Mouse (Mus musculus) midbrain, embryonic 11.5 days (tissue): Measurements from ENCODE around the gene Adat1. TPM values are rescaled to one million over a fixed set of nuclear protein-coding genes. Genes with fewer than 3 reads are reported as not detected.

Experiments
- ATAC-seq: fragments of 200-750 bp; cut with Nextera tagmentation; 2 replicates; pipeline ENCODE4 v1.8.0; 2017; ENCODE audit warnings: moderate TSS enrichment, moderate library complexity; ENCODE audit not compliant: low FRiP score
- DNase-seq: peaks from one replicate; pipeline ENCODE4 v3.0.0; 2015; ENCODE audit warnings: low spot score; ENCODE audit errors: missing footprints
- H3K27ac ChIP-seq: fragments of 300-500 bp; sonication (generic); 2 replicates; pipeline ENCODE4 v1.5.1; 2014; ENCODE audit warnings: low read depth, low read length
- H3K27me3 ChIP-seq: fragments of 300-500 bp; sonication (generic); 2 replicates; pipeline ENCODE4 v1.6.1; 2014; ENCODE audit warnings: mild to moderate bottlenecking, low read length, moderate library complexity, mixed read lengths; ENCODE audit not compliant: control insufficient read depth, insufficient read depth
- H3K36me3 ChIP-seq: fragments of 300-500 bp; sonication (generic); 2 replicates; pipeline ENCODE4 v1.6.1; 2014; ENCODE audit warnings: mild to moderate bottlenecking, low read length, moderate library complexity, mixed read lengths; ENCODE audit not compliant: control insufficient read depth, insufficient read depth
- H3K4me1 ChIP-seq: fragments of 300-500 bp; sonication (generic); 2 replicates; pipeline ENCODE4 v1.6.1; 2014; ENCODE audit warnings: low read length; ENCODE audit not compliant: control insufficient read depth, insufficient read depth
- H3K4me2 ChIP-seq: fragments of 300-500 bp; sonication (generic); 2 replicates; pipeline ENCODE4 v1.6.1; 2014; ENCODE audit warnings: mild to moderate bottlenecking, moderate library complexity
- H3K4me3 ChIP-seq: fragments of 300-500 bp; sonication (generic); 2 replicates; pipeline ENCODE4 v1.5.1; 2014; ENCODE audit warnings: low read depth, low read length
- H3K9ac ChIP-seq: fragments of 300-500 bp; sonication (generic); 2 replicates; pipeline ENCODE4 v1.6.1; 2014; ENCODE audit warnings: low read length
- H3K9me3 ChIP-seq: fragments of 300-500 bp; sonication (generic); 2 replicates; pipeline ENCODE4 v1.6.1; 2016; ENCODE audit warnings: low read length; ENCODE audit not compliant: control insufficient read depth
- WGBS: fragments of 180-500 bp; shearing (Covaris S2); extraction: QIAGEN DNeasy Blood & Tissue Kit; methylation state at CpG from one replicate; pipeline ENCODE4 v1.1.7; 2014; 5-methylcytosine and 5-hydroxymethylcytosine counted together
- polyA plus RNA-seq: library from polyadenylated mRNA; unstranded; fragments of >200 nt; fragmentation: Nextera tagmentation; extraction: Ambion mirVana; gene quantifications from 2 replicates; pipeline ENCODE4 v1.2.1, GENCODE M21; 2014

Adat1 gene
- polyA plus RNA-seq, 1 experiment from 2014 or later, result 9.1 TPM

DNA sequence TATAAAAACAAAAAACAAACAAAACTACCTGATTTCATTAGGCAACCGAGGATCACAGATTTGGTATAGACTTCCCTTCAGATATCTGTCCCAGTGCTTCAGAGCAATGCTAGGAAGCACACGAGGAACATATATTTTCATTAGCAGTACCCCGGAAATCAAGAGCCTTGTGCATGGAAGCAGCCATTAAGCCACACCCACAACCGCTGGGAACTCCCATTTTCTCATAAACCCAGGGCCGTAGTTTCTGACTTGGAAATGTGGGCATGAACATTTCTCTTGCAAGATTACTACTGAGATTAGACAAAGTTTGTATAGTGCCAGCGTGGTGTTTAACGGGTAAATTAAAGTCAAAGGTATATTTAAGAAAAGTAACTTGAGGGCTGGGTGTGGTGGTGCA lies 17.5 kb upstream of the Adat1 start:
- no peak for ATAC-seq
- H3K9me3 ChIP-seq, result no peaks in the 10 kb centered on the region
- no peak overlapping the region for H3K9ac ChIP-seq
- no peak overlapping the region for H3K4me3 ChIP-seq
- H3K4me1 ChIP-seq, result peaks cover 14% of the 10 kb centered on the region
- 93% methylated on average over 7 of the region's 7 CpGs for WGBS
- no peak for DNase-seq
- H3K4me2 ChIP-seq, result no peak overlapping the region
- no peaks in the 10 kb centered on the region for H3K27me3 ChIP-seq
- H3K27ac ChIP-seq, result no peak overlapping the region
- H3K36me3 ChIP-seq, result no peaks in the 10 kb centered on the region; the same call in 1 of the 2 replicates

GRCm38 (mm10) chr8:112007669-112008068 lies 15.6 kb upstream of the Adat1 start:
- H3K9me3 ChIP-seq, result no peaks in the 10 kb centered on the region
- no peak overlapping the region for H3K4me3 ChIP-seq
- WGBS, result 92% methylated on average over 2 of the region's 2 CpGs
- H3K4me2 ChIP-seq, result no peak overlapping the region
- peaks cover 9% of the 10 kb centered on the region for H3K4me1 ChIP-seq
- DNase-seq, result no peak
- ATAC-seq, result no peak
- H3K27me3 ChIP-seq, result no peaks in the 10 kb centered on the region
- H3K36me3 ChIP-seq, result peaks cover 7% of the 10 kb centered on the region
- no peak overlapping the region for H3K9ac ChIP-seq
- no peak overlapping the region for H3K27ac ChIP-seq

- 91% methylated on average over 6 of the region's 6 CpGs for WGBS
- peaks cover 3% of the 10 kb centered on the region; the same call in 1 of the 2 replicates for H3K4me1 ChIP-seq
- ATAC-seq (no peak), DNase-seq (no peak)
- no peak overlapping the region for H3K9ac ChIP-seq
- H3K27me3 ChIP-seq, result no peaks in the 10 kb centered on the region
- no peak overlapping the region for H3K27ac ChIP-seq
- H3K36me3 ChIP-seq, result peaks cover 25% of the 10 kb centered on the region
- no peak overlapping the region for H3K4me3 ChIP-seq
- H3K9me3 ChIP-seq, result no peaks in the 10 kb centered on the region
- no peak overlapping the region for H3K4me2 ChIP-seq
Observed at GRCm38 (mm10) chr8:112005601-112006000, 13.5 kb upstream of the Adat1 start.

GRCm38 (mm10) chr8:112004754-112005153 lies 12.7 kb upstream of the Adat1 start:
- no peaks in the 10 kb centered on the region for H3K9me3 ChIP-seq
- no peak overlapping the region for H3K4me2 ChIP-seq
- no peak for DNase-seq
- no peaks in the 10 kb centered on the region for H3K27me3 ChIP-seq
- no peak overlapping the region for H3K9ac ChIP-seq
- H3K4me1 ChIP-seq, result no peaks in the 10 kb centered on the region
- H3K36me3 ChIP-seq, result peaks cover 32% of the 10 kb centered on the region
- no peak for ATAC-seq
- no peak overlapping the region for H3K4me3 ChIP-seq
- no peak overlapping the region for H3K27ac ChIP-seq

- Histone ChIP-seq H3K4me2 (no peak overlapping the region), H3K4me3 (no peak overlapping the region), H3K27me3 (no peaks in the 10 kb centered on the region), H3K4me1 (peaks cover 4% of the 10 kb centered on the region; the same call in 1 of the 2 replicates), H3K9ac (no peak overlapping the region), H3K36me3 (peaks cover 24% of the 10 kb centered on the region), H3K9me3 (no peaks in the 10 kb centered on the region), H3K27ac (no peak overlapping the region)
- 73% methylated on average over 3 of the region's 3 CpGs for WGBS
- DNase-seq, result no peak
- ATAC-seq, result peak; percentile 20; the same call in 1 of the 2 replicates
Observed at GRCm38 (mm10) chr8:111992703-111993039, 569 bp upstream of the Adat1 start.

- Histone ChIP-seq H3K9me3 (no peaks in the 10 kb centered on the region), H3K4me1 (peaks cover 4% of the 10 kb centered on the region; the same call in 1 of the 2 replicates), H3K9ac (peak overlapping the region; percentile 86), H3K4me3 (peak overlapping the region; percentile 78), H3K36me3 (peaks cover 17% of the 10 kb centered on the region), H3K4me2 (peak overlapping the region; percentile 58), H3K27ac (no peak overlapping the region), H3K27me3 (no peaks in the 10 kb centered on the region)
- no peak for DNase-seq
- no peak for ATAC-seq
- 66% methylated on average over 8 of the region's 8 CpGs for WGBS
Observed at GRCm38 (mm10) chr8:111991278-111991677, 824 bp downstream of the Adat1 start.

- Histone ChIP-seq H3K4me2 (no peak overlapping the region), H3K36me3 (peaks cover 15% of the 10 kb centered on the region), H3K4me1 (peaks cover 4% of the 10 kb centered on the region; the same call in 1 of the 2 replicates), H3K27ac (no peak overlapping the region), H3K27me3 (no peaks in the 10 kb centered on the region), H3K4me3 (no peak overlapping the region), H3K9me3 (no peaks in the 10 kb centered on the region), H3K9ac (no peak overlapping the region)
- DNase-seq (peak; percentile 99), ATAC-seq (peak; percentile 35; the same call in 1 of the 2 replicates)
- WGBS, result 22% methylated on average over 7 of the region's 7 CpGs
Observed at GRCm38 (mm10) chr8:111989911-111990310, 2.2 kb downstream of the Adat1 start.

DNA sequence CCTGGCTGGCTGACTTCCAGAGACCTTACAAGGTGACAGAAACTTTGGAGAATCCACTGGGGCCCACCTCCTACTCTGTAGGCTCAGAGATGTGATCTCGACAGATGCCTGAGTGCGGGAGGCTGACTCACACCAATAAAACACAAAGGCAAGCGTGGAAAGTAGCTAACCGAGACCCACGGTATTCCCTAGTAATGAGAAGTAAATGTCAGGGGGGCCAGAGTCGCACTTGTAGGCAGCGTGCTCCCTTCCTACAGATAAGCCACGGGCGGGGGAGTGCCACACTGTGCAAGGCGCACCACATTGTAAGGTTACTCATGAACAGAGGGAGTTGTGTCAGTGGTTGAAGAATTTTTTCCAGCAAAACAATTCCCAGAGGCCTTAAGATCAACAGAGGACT lies 7.6 kb downstream of the Adat1 start:
- WGBS, result 89% methylated on average over 10 of the region's 10 CpGs
- Histone ChIP-seq H3K9ac (no peak overlapping the region), H3K4me1 (no peaks in the 10 kb centered on the region), H3K4me3 (no peak overlapping the region), H3K4me2 (no peak overlapping the region), H3K27ac (no peak overlapping the region), H3K9me3 (no peaks in the 10 kb centered on the region), H3K36me3 (peaks cover 6% of the 10 kb centered on the region), H3K27me3 (no peaks in the 10 kb centered on the region)
- ATAC-seq (no peak), DNase-seq (no peak)

DNA sequence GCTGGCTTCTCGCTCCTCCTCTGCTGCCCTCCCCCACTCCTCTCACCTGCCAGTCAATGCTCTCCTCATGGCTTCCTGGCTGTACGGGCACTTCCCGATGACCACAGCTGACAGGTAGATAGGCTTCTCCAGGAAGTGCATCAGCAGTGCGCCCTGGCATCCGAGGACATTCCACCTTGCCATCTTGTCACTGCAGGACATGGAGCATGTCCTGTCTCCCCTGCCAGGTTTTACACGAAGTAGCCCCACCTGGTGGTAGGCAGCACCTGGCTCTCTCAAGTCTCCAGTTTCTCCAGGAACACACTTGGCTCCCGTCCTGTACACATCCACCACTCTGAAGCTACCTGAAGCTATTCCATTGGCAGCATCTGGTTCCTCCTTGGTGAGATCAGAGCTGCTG lies 10.0 kb downstream of the Adat1 start:
- Histone ChIP-seq H3K4me2 (no peak overlapping the region), H3K9ac (no peak overlapping the region), H3K36me3 (peaks cover 6% of the 10 kb centered on the region), H3K27ac (no peak overlapping the region), H3K4me3 (no peak overlapping the region), H3K27me3 (no peaks in the 10 kb centered on the region), H3K9me3 (no peaks in the 10 kb centered on the region), H3K4me1 (no peaks in the 10 kb centered on the region)
- no peak for ATAC-seq
- WGBS, result 78% methylated on average over 7 of the region's 7 CpGs
- DNase-seq, result no peak

- H3K9me3 ChIP-seq, result no peaks in the 10 kb centered on the region
- DNase-seq, result no peak
- ATAC-seq, result peak; percentile 67; the same call in 1 of the 2 replicates
- no peak overlapping the region for H3K4me3 ChIP-seq
- no peak overlapping the region for H3K9ac ChIP-seq
- H3K4me1 ChIP-seq, result no peaks in the 10 kb centered on the region
- 86% methylated on average over 10 of the region's 10 CpGs for WGBS
- H3K36me3 ChIP-seq, result peaks cover 12% of the 10 kb centered on the region
- no peaks in the 10 kb centered on the region for H3K27me3 ChIP-seq
- no peak overlapping the region for H3K27ac ChIP-seq
- H3K4me2 ChIP-seq, result no peak overlapping the region
Observed at GRCm38 (mm10) chr8:111978147-111978546, 14.0 kb downstream of the Adat1 start.
